ENCODE assay signal across 19 mouse cellular contexts in genomic region chr13:37158831-37159522, GRCm38 (mm10).
DNase-seq lines count a peak whose midpoint lies in the region; ATAC-seq lines count a peak whose summit lies in the region.
"Had no signal": no experiment of that assay in that cellular context is flagged by ENCODE, and none has a peak within 500 bp of the region (broad histone marks: within the 10 kb centered on the region; RNA-seq: fewer than 3 reads in every experiment).

No protein-coding gene starts in this region.

- H3K9ac ChIP-seq in midbrain, embryonic 12.5 days (replicated peaks): no peak overlapping the region
- no peak overlapping the region for H3K9ac ChIP-seq in midbrain, embryonic 13.5 days (replicated peaks)
- no peak overlapping the region for H3K9ac ChIP-seq in kidney, embryonic 14.5 days (ENCODE audit: low read depth, low read length)
- H3K9ac ChIP-seq: limb, embryonic 13.5 days; liver, embryonic 14.5 days had no signal

- no peak for ATAC-seq in midbrain, embryonic 12.5 days (ENCODE audit: low FRiP score, low read depth)
- no peak for ATAC-seq in midbrain, embryonic 13.5 days
- ATAC-seq in kidney, embryonic 14.5 days (ENCODE audit: low FRiP score, low TSS enrichment): no peak
- ATAC-seq: forebrain, embryonic 14.5 days; inflammation-experienced regulatory T-cells, adult 6 months; lung, postnatal 0 days had no signal

- H3K4me1 ChIP-seq in midbrain, embryonic 12.5 days: no peaks in the 10 kb centered on the region
- no peaks in the 10 kb centered on the region; the same call in 1 of the 2 replicates for H3K4me1 ChIP-seq in midbrain, embryonic 13.5 days (replicated peaks)
- no peaks in the 10 kb centered on the region for H3K4me1 ChIP-seq in kidney, embryonic 14.5 days (ENCODE audit: control insufficient read depth, insufficient read depth, low read length)
- H3K4me1 ChIP-seq: limb, embryonic 13.5 days had no signal

- intact Hi-C loops in left cerebral cortex, postnatal 14 days (cut with DNase I): no loop called here

- no peak overlapping the region for H3K4me3 ChIP-seq in midbrain, embryonic 12.5 days
- no peak overlapping the region for H3K4me3 ChIP-seq in midbrain, embryonic 13.5 days (replicated peaks)
- H3K4me3 ChIP-seq in kidney, embryonic 14.5 days (ENCODE audit: low read length): no peak overlapping the region
- H3K4me3 ChIP-seq: limb, embryonic 13.5 days had no signal

- DNase-seq in frontal cortex, adult 2 months (ENCODE audit: extremely low spot score in 1 of 2, low spot score in 1 of 2): peak; percentile 49 to 68
- DNase-seq in frontal cortex, postnatal 25 days (ENCODE audit: low spot score in 2 of 2): no peak
- peak; percentile 35 to 70 for DNase-seq in left cerebral cortex, postnatal 14 days (ENCODE audit: low spot score in 2 of 2)
- peak; percentile 74 for DNase-seq in telencephalon, adult 2 months (ENCODE audit: low read depth, low spot score)
- DNase-seq in gastrocnemius, postnatal 10 days: no peak
- DNase-seq: adrenal gland, postnatal 14 days; cerebellum, postnatal 10 days; gastrocnemius, postnatal 14 days; kidney, adult 9 months; kidney, postnatal 4 days; thymus, adult 18-20 months had no signal

- no peak overlapping the region for H3K4me2 ChIP-seq in midbrain, embryonic 12.5 days (replicated peaks)
- H3K4me2 ChIP-seq in midbrain, embryonic 13.5 days (replicated peaks): no peak overlapping the region
- H3K4me2 ChIP-seq in kidney, embryonic 14.5 days (replicated peaks; ENCODE audit: low read depth, low read length): no peak overlapping the region
- H3K4me2 ChIP-seq: limb, embryonic 13.5 days had no signal

- no peaks in the 10 kb centered on the region for H3K36me3 ChIP-seq in midbrain, embryonic 12.5 days
- H3K36me3 ChIP-seq in midbrain, embryonic 13.5 days: no peaks in the 10 kb centered on the region
- no peaks in the 10 kb centered on the region for H3K36me3 ChIP-seq in kidney, embryonic 14.5 days (ENCODE audit: control insufficient read depth, insufficient read depth, low read length)
- H3K36me3 ChIP-seq: limb, embryonic 13.5 days had no signal

- 0 out of 2 replicates have a peak overlapping the region, but pooled peaks have one; percentile 5 for H3K27ac ChIP-seq in midbrain, embryonic 12.5 days (replicated peaks)
- no peak overlapping the region for H3K27ac ChIP-seq in midbrain, embryonic 13.5 days
- no peak overlapping the region for H3K27ac ChIP-seq in kidney, embryonic 14.5 days (ENCODE audit: low read depth, low read length)
- H3K27ac ChIP-seq: limb, embryonic 13.5 days; liver, embryonic 14.5 days had no signal

- H3K27me3 ChIP-seq in midbrain, embryonic 12.5 days: no peaks in the 10 kb centered on the region
- H3K27me3 ChIP-seq in midbrain, embryonic 13.5 days: no peaks in the 10 kb centered on the region
- H3K27me3 ChIP-seq in kidney, embryonic 14.5 days (ENCODE audit: control insufficient read depth, insufficient read depth, low read length): no peaks in the 10 kb centered on the region
- H3K27me3 ChIP-seq: limb, embryonic 13.5 days had no signal

- WGBS in midbrain, embryonic 12.5 days: 71% methylated on average over 4 of the region's 4 CpGs
- WGBS in midbrain, embryonic 13.5 days: 77% methylated on average over 4 of the region's 4 CpGs
- WGBS in kidney, embryonic 14.5 days: 75% methylated on average over 4 of the region's 4 CpGs

- H3K9me3 ChIP-seq in midbrain, embryonic 12.5 days: no peaks in the 10 kb centered on the region
- H3K9me3 ChIP-seq in midbrain, embryonic 13.5 days: no peaks in the 10 kb centered on the region
- no peaks in the 10 kb centered on the region for H3K9me3 ChIP-seq in kidney, embryonic 14.5 days (ENCODE audit: control insufficient read depth, low read length)
- H3K9me3 ChIP-seq: limb, embryonic 13.5 days had no signal

Comparison
In these comparisons a context has a peak if more than half of its experiments do, and no peak if none do; other contexts are left out.
1. DNase-seq: peak in frontal cortex, adult 2 months (2 of 2), left cerebral cortex, postnatal 14 days (2 of 2) and telencephalon, adult 2 months (single experiment); none in frontal cortex, postnatal 25 days (0 of 2) and gastrocnemius, postnatal 10 days (single experiment).